Mouse (Mus musculus): ENCODE results near the gene Csk.
A peak's percentile ranks its signal among the peaks of the same experiment; 100 is the strongest.

Gene Csk

DNA sequence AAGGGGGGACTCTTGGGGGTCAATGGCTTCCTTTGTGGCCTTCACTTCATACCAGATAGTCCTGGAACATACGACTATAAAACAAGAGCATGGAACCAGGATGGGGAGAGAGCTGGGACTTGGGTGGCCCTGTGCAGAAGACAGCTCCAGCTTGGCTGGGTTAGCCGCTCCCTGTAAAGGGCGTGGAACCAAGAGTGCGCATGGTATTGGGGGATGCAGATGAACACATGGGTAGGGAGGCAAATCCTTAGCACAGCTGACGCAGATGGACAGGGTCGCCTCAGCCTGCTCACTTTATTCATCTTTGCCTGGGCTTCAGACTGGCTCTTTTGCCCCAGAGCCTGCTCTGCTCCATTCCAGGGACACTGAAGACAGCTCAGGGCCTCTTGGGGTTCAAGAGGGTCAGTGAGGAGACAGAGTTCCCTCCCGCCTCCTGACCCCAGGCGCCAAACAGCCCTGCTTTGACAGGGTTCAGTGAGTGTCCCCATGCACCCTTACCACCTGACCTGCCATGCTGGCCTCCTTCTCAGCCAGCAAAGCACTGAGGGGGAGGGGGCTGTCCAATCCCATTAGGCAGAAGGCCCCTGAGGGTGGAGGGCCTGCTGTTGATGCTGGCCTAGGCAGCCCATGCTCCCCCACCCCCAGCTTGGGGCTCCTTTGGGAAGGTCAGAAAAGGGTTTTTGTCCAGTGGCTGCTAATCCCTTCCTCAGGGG, 54.4 kb downstream of the Csk start:
- DNase-seq = peak; percentile 48 to 75

DNA sequence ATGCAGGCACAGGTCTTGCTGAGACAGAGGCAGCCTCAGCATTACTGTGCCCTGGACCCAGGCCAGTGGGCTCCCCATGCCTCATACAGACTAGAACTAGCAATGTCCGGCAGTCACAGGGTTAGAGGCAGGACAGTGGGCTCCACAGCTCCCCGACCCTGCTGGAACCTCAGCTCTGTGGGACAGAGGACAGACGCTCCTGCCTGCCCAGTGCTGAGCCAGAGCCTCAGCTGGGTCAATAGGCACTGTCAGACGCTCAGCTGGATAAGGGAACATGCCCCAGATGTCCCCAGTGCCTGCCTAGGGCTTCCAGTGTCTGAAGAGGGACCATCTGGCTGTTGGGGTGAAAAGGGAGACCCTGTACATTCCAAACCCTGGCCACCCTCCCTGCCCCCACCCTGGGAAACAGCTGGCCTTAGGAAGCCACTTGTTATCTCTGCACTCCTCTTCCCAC, 55.5 kb downstream of the Csk start:
- DNase-seq = peak in 1 of 2 experiments; percentile 39

DNA sequence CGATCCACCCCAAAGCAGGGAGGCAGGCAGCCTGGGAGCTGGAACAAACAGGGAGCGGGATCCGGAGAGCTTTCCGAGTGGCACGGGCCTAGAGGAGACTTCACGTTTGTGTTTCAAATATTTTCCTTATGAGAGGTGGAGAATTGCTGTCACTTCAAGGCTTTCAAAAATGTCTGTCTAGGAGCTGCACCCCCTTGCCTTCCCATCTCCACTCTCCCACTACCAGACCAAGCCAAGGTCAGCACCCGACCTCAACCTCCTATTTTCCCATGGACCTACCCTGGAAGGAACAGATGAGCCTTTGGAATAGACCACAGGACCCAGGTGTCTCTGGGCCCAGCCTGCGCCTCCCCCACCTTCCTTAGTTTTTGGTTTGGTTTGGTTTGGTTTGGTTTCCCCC, 56.2 kb downstream of the Csk start:
- no peak for DNase-seq

DNA sequence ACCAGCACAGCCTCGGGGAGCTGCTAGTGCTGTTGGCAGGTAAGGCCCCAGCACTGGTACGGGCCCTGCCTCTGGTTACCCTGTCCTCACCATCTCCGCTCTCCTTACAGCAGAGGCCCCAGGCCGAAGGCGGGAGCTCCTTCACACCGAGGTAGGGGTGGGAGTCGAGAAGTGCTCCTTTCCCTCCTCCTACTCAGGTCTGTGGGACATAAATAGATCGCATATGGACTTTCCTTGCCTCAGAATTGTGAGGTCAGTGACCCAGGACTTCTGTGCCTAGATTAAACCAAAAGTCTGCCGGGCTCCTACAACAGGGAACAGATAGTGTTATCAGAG, 59.3 kb downstream of the Csk start:
- no peak for DNase-seq

DNA sequence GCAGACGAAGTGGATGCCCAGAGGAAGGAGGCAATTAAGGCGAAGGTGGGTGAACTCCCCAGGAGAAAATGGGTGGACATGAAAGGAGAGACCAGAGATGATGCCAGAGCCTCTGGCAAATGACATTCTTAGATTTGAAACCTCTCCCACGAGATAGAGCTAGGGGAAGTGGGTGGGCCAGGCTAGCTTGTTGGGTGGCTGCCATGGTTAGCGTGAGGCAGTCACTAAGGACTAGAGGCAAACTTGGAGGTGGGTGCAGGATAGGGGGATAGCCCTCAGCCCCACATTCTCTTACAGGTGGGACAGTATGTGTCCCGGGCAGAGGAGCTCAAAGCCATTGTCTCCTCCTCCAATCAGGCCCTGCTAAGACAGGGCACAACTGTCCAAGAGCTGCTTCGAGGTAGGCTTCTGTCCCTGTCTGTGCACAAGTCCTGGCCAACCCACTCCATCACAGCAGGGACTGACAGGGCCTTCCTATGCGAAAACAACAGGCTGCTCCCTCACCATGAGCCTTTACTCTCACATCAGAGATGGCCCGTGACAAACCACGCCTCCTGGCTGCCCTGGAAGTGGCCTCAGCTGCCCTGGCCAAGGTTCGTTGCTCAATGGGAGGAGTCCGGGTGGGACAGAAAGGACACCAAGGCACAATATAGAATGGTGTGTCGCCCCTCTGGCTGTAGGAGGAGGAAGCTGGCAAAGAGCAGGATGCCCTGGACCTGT, 59.8 kb downstream of the Csk start:
- DNase-seq = peak; percentile 78 to 82

DNA sequence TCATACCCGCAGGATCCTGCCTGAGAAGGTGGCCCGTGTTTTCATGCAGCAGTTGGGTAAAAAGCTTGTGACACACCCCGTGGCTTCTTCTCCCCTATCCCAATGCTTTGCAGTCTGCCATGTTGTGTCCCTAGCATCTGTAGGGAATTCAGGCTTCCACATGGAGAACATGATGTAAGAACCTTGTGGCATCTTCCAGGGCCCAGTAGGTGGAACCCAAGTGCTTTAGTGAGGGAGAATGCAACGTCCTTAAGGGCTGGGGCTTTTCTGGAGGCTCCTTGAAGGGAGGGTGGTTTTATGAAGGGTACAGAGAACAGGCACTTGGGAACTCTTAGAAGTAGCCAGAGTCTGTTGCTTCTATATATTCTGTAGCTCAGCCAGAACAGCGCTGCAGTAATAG, 62.7 kb downstream of the Csk start:
- no peak for DNase-seq

DNA sequence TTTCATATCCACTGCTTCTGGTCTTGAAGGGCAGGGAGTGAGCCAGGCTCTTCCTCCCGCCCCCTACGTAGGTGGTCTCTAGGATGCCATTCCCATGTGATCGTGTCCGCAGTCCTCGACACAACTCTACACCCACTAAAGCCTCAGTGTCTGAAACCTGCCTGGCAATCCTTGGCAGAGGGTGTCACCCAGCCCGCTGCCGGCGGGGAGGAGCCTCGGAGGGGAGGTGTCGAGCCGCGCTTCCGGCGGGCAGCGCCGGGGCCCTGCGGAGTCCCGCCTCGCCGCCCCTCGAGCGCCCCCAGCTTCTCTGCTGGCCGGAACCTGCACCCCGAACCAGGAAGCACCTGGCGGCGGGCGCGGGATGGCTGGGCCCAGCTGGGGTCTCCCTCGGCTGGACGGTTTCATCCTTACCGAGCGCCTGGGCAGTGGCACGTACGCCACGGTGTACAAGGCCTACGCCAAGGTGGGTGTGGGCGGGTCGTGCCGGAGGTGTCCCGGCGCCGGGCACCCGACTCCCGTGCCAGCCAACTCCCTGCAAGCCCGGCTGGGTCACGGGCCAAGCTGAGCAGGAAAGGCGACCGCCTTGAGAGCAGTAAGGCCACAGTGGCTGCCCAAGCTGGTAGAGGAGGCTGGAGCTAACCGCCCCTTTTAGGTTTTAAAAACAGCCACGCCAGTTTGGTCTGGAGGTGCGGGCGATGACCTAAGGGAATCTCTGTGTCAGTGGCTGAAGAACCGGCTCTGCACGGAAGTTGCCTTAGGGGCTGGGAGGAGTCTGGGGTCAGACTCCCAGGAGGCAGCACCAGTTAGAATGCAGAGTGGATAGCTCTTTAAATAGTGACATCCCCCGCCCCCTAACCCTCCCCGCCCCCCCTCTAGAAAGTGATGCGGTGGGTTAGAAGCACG, 64.0 kb downstream of the Csk start, which contains the start of gene Ulk3:
TSS of gene Ulk3 (plus strand) at position 229 of the 903 bp plus-strand sequence.
- peak; percentile 80 to 83 for DNase-seq

DNA sequence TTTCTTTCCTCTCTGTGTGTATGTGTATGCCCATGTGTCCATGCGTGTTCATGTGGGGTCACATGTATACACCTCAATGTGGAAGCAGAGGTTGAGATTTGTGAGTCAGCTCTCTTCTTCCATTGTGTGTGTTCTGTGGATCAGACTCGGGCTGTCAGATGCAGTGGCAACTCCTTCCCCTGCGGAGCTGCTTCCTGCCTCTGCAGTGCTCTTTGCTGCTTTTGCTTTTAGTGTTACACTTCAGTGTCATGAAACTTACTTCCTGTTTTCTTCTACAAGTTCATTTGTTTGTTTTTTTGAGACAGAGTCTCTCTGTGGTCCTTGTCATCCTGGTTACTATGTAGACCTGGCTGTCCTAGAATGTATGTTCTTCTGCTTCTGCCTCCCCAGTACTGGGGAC, 68.4 kb downstream of the Csk start:
- no peak for DNase-seq

DNA sequence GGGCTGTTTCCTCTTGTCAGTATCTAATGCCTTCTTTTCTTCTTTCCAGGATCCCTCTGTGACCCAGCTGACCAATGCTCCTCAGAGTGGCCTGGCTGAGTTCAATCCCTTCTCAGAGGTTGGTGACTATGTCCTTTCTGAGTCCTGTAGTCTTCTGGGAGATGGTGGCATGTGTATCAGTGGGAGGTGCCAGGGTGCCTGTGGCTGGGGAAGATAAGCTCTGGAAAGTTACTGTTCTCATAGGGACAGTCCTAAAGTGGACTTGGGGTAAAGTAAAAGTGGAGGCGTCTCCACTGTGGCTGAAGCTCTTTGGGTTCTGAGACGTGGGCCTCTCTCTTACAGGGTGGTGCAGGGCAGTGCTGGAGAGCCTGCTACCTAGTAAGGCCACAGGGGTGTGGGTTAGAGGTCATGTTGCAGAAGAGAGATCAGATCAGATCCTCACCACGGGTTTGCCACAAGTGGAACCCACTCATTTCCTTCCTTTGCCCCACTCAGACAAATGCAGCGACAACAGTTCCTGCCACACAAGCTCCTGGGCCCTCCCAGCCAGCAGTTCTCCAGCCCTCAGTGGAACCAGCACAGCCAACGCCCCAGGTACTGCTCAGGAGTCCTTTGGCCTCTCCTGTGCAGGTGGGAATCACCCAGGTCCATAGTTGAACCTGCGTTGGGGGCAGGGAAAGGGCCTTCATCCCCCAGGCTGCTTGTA, 76.1 kb downstream of the Csk start:
- no peak for DNase-seq

Data from kidney, adult 8-10 months (tissue).